Mouse (Mus musculus) retina, adult 2 months (tissue): Measurements from ENCODE around the gene Adipoq.

ENCODE experiments used
- DNase-seq: peaks from one replicate; pipeline ENCODE4 v3.0.0-alpha.2; 2012; ENCODE audit warnings: low read depth, low spot score

The Adipoq gene

DNA sequence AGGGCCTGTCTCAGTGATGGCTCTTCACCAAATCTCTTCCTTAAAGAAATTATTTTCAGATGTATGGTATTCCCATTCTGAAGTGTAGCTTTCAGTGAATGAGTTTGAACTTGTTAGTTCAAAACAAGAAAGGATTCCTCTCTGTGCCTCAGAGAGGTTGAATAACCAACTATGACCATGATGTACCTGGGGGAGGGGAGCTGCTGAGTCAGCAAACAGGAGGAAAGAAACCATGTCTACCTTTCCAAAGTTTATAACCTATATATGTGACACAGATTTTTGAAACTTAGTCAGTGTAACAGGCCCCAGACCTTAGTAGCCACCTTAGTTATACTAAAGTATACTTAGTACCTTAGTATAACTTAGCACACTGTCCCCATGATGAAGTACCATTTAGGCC lies 55.2 kb downstream of the Adipoq start:
- DNase-seq: no peak
